Mouse (Mus musculus) G1E (cell line): ENCODE measurements around the gene Ptpra. TPM values are rescaled to one million over a fixed set of nuclear protein-coding genes. Genes with fewer than 3 reads are reported as not detected.
A peak's percentile ranks its signal among the peaks of the same experiment; 100 is the strongest.

Experiments
- ATAC-seq: 2 replicates; pipeline ENCODE4 v1.8.0; 2016; ENCODE audit warnings: mild to moderate bottlenecking; ENCODE audit not compliant: insufficient number of reproducible peaks, poor library complexity, low FRiP score, severe bottlenecking; ENCODE audit errors: extremely low read depth
- DNase-seq: peaks from one replicate; pipeline ENCODE4 v3.0.0; 2012; ENCODE audit warnings: low spot score
- H3K27me3 ChIP-seq: 2 replicates; pipeline ENCODE4 v1.6.1; 2012; ENCODE audit warnings: mild to moderate bottlenecking, low read length, inconsistent platforms; ENCODE audit not compliant: insufficient read depth
- H3K36me3 ChIP-seq: replicated peaks from 2 replicates; pipeline ENCODE3; 2012; ENCODE audit warnings: mild to moderate bottlenecking, inconsistent platforms
- H3K4me1 ChIP-seq: 2 replicates; pipeline ENCODE4 v1.6.1; 2012; ENCODE audit warnings: low read depth, low read length, inconsistent platforms, mixed read lengths; ENCODE audit not compliant: insufficient read depth
- H3K4me3 ChIP-seq: 2 replicates; pipeline ENCODE4 v1.5.1; 2012; ENCODE audit warnings: low read depth, mild to moderate bottlenecking, inconsistent platforms, low read length, moderate library complexity, mixed read lengths
- H3K9me3 ChIP-seq: replicated peaks from 2 replicates; pipeline ENCODE4 v1.6.1; 2012; ENCODE audit warnings: inconsistent platforms
- CTCF ChIP-seq: IDR thresholded peaks from 2 replicates; pipeline ENCODE4 v1.5.1; 2012; ENCODE audit warnings: low read depth, low read length, inconsistent platforms, mixed read lengths
- GATA1 ChIP-seq: IDR thresholded peaks from 2 replicates; pipeline ENCODE4 v1.6.1; 2012; ENCODE audit warnings: borderline replicate concordance, low read length, inconsistent platforms, mixed read lengths
- GATA2 ChIP-seq: IDR thresholded peaks from 2 replicates; pipeline ENCODE4 v1.6.1; 2012; ENCODE audit warnings: low read depth, low read length, inconsistent platforms, borderline replicate concordance
- POLR2AphosphoS5 ChIP-seq: IDR thresholded peaks from 2 replicates; pipeline ENCODE4 v1.6.1; 2012; ENCODE audit warnings: low read depth, low read length, inconsistent platforms; ENCODE audit not compliant: insufficient replicate concordance
- TAL1 ChIP-seq: conservative IDR thresholded peaks from 2 replicates; pipeline ENCODE4 v1.6.1; 2012; ENCODE audit warnings: low read depth, low read length, inconsistent platforms, mixed read lengths
- polyA plus RNA-seq: library from polyadenylated mRNA; stranded (reverse); fragments of >175 nt; gene quantifications from 2 replicates; pipeline ENCODE4 v1.2.3, GENCODE M21; 2012
- total RNA-seq, 2 experiments: library from RNA; stranded (forward) in 1 of 2; stranded (reverse) in 1 of 2; fragments of 200-1000 nt in 1 of 2; fragments of >200 nt in 1 of 2; fragmentation: Nextera tagmentation in 1 of 2; gene quantifications; 2 replicates each; pipeline ENCODE4 v1.2.3; 2014 to 2017

Gene Ptpra
- total and polyA plus RNA-seq, 3 experiments: 22.6 to 119 (median 97.7) TPM

- no peak for ATAC-seq
- Histone ChIP-seq H3K9me3 (no peaks in the 10 kb centered on the region), H3K4me3 (peak overlapping the region; percentile 91; the same call in 1 of the 2 replicates), H3K27me3 (no peaks in the 10 kb centered on the region), H3K4me1 (peaks cover 57% of the 10 kb centered on the region), H3K36me3 (peaks cover 12% of the 10 kb centered on the region)
- TF ChIP-seq CTCF: no peak
- TF ChIP-seq GATA2: no peak
- no peak for TF ChIP-seq TAL1
- TF ChIP-seq GATA1: no peak
- TF ChIP-seq POLR2AphosphoS5: no peak
- DNase-seq: no peak
Measured at GRCm38 (mm10) chr2:130451727-130452090, 1.6 kb downstream of the Ptpra start.

- ATAC-seq: no peak
- H3K4me1 ChIP-seq: peaks cover 58% of the 10 kb centered on the region
- H3K27me3 ChIP-seq: no peaks in the 10 kb centered on the region
Measured at GRCm38 (mm10) chr2:130452266-130452665, 2.2 kb downstream of the Ptpra start.

GRCm38 (mm10) chr2:130453421-130453820 is 3.3 kb downstream of the Ptpra start:
- Histone ChIP-seq H3K27me3 (no peaks in the 10 kb centered on the region), H3K4me3 (no peak overlapping the region), H3K4me1 (peaks cover 58% of the 10 kb centered on the region), H3K36me3 (peaks cover 19% of the 10 kb centered on the region), H3K9me3 (no peaks in the 10 kb centered on the region)
- TF ChIP-seq CTCF (no peak), GATA1 (no peak), POLR2AphosphoS5 (no peak), TAL1 (no peak), GATA2 (no peak)
- ATAC-seq (no peak), DNase-seq (no peak)

More at GRCm38 (mm10) chr2:130452266-130452665, 2.2 kb downstream of the Ptpra start:
- H3K4me3 ChIP-seq: no peak overlapping the region
- peaks cover 13% of the 10 kb centered on the region for H3K36me3 ChIP-seq
- H3K9me3 ChIP-seq: no peaks in the 10 kb centered on the region
- no peak for DNase-seq
- TF ChIP-seq POLR2AphosphoS5: no peak
- TF ChIP-seq GATA1: no peak
- no peak for TF ChIP-seq TAL1
- no peak for TF ChIP-seq GATA2
- no peak for TF ChIP-seq CTCF

- ATAC-seq: no peak
- no peaks in the 10 kb centered on the region for H3K27me3 ChIP-seq
Measured at GRCm38 (mm10) chr2:130454748-130455370, 4.8 kb downstream of the Ptpra start.

GRCm38 (mm10) chr2:130457871-130458270 is 7.8 kb downstream of the Ptpra start:
- Histone ChIP-seq H3K4me1 (peaks cover 36% of the 10 kb centered on the region), H3K27me3 (no peaks in the 10 kb centered on the region), H3K9me3 (no peaks in the 10 kb centered on the region), H3K36me3 (peaks cover 50% of the 10 kb centered on the region), H3K4me3 (no peak overlapping the region)
- ATAC-seq: no peak
- DNase-seq: no peak
- TF ChIP-seq GATA2 (no peak), POLR2AphosphoS5 (no peak), TAL1 (no peak), CTCF (no peak), GATA1 (no peak)

More at GRCm38 (mm10) chr2:130454748-130455370, 4.8 kb downstream of the Ptpra start:
- H3K4me1 ChIP-seq: peaks cover 49% of the 10 kb centered on the region
- H3K4me3 ChIP-seq: peak overlapping the region; percentile 33; the same call in 1 of the 2 replicates
- no peaks in the 10 kb centered on the region for H3K9me3 ChIP-seq
- peaks cover 31% of the 10 kb centered on the region for H3K36me3 ChIP-seq
- TF ChIP-seq TAL1: no peak
- TF ChIP-seq GATA1: no peak
- no peak for TF ChIP-seq POLR2AphosphoS5
- no peak for TF ChIP-seq CTCF
- TF ChIP-seq GATA2: no peak
- no peak for DNase-seq

GRCm38 (mm10) chr2:130459576-130459975 is 9.5 kb downstream of the Ptpra start:
- no peaks in the 10 kb centered on the region for H3K9me3 ChIP-seq
- ATAC-seq (no peak), DNase-seq (no peak)
- no peaks in the 10 kb centered on the region for H3K27me3 ChIP-seq
- peaks cover 32% of the 10 kb centered on the region for H3K4me1 ChIP-seq
- H3K36me3 ChIP-seq: peaks cover 59% of the 10 kb centered on the region
- H3K4me3 ChIP-seq: no peak overlapping the region
- TF ChIP-seq GATA1: no peak
- TF ChIP-seq GATA2: no peak
- no peak for TF ChIP-seq CTCF
- no peak for TF ChIP-seq TAL1
- no peak for TF ChIP-seq POLR2AphosphoS5
